Mouse (Mus musculus) kidney, adult 10 weeks (tissue): Measurements from ENCODE around the gene Ndp. TPM values are rescaled to one million over a fixed set of nuclear protein-coding genes. Genes with fewer than 3 reads are reported as not detected.

ENCODE experiments used
- polyA plus RNA-seq: library from polyadenylated mRNA; stranded (reverse); fragments of 350-450 nt; fragmentation: Illumina TruSeq; extraction: RNeasy Lipid Tissue Mini Kit (QIAGEN cat#74804); gene quantifications from one replicate; pipeline ENCODE4 v1.2.3, GENCODE M21; 2014; ENCODE audit warnings: low read depth, low replicate concordance

Ndp gene
- 0.61 TPM for polyA plus RNA-seq

GRCm38 (mm10) chrX:16911241-16911873 lies at the start of gene Ndp:
TSS of gene Ndp (minus strand) at chrX:16911774.

Other genes with a start within 250 kb of the Ndp start
- 11.4 TPM for gene Maob, start 94.4 kb downstream of the Ndp start, polyA plus RNA-seq